Mouse (Mus musculus): ENCODE data around the gene Dusp3. TPM values are rescaled to one million over a fixed set of nuclear protein-coding genes. Genes with fewer than 3 reads are reported as not detected.

Gene Dusp3
- polyA plus RNA-seq, 1 experiment: 27.9 TPM

DNA sequence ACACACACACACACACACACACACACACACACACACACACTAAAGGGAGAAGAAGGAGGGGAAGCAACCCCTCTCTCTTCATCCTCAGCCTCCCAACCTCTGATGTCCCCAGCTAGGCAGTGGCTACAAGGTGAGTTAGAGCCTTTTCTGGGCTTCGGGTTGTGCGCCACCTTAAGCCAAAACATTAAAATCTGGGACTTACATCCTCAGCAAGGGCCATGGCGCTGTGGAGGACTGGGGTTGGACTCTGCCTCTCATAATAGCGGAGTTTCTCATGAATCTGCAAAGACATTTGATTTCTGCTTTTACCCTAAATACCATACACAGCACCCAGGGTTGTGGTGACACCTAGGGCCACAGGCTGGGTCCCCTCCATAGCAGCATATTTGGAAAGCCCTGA, 38.1 kb upstream of the Dusp3 start:
- peaks cover 7% of the 10 kb centered on the region for H3K4me1 ChIP-seq (ENCODE audit: control insufficient read depth, insufficient read depth, insufficient read length, low read length)
- no peak for TF ChIP-seq CTCF (IDR thresholded peaks at IDR 0.05; ENCODE audit: extremely low read depth, insufficient read length, insufficient replicate concordance, low read depth, low read length)
- no peak for TF ChIP-seq POLR2A (IDR thresholded peaks at IDR 0.05; ENCODE audit: low read depth, low read length)
- 0 out of 2 replicates have a peak, but pooled peaks cover 4% of the 10 kb centered on the region for H3K27me3 ChIP-seq (ENCODE audit: control insufficient read depth, insufficient read depth, low read length)
- no peak overlapping the region for H3K4me3 ChIP-seq (ENCODE audit: low read depth, low read length)
- H3K36me3 ChIP-seq (ENCODE audit: control insufficient read depth, insufficient read depth, low read length): no peaks in the 10 kb centered on the region
- H3K27ac ChIP-seq (ENCODE audit: insufficient read depth, low read depth, low read length): no peak overlapping the region
- WGBS: 91% methylated on average over 4 of the region's 4 CpGs

DNA sequence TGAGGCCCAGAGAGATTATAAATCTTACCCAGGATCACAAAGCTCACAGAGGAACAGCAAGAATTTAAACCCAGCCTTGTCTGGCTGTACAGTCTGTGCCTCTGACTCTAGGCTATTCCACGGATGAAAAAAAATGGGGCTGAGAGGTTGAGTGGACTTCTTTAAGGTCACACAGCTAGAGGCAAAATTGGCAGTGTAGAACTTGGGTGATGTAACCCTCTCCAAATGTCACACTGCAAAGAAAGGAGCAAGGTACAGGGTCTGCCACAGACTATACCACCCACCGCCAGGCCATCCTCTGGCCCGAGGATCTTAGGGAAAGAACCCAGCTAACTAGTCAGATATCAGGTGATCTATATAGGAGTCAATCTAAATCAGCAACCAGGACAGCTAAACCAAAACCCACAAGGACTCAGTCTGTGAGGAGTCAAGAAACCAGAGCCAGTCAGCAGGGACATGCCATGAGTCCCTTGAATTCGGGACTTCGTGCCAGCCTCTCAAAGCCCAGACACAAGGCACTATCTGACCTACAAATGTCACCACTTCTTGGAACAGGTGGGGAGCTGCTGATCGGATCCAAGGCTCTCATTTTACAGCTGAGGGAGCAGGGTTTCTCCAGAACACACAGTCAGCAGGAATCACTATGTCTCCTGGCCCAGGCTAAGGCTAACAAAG, 37.4 kb upstream of the Dusp3 start:
- H3K36me3 ChIP-seq (ENCODE audit: control insufficient read depth, insufficient read depth, low read length): no peaks in the 10 kb centered on the region
- 92% methylated on average over 6 of the region's 6 CpGs for WGBS

DNA sequence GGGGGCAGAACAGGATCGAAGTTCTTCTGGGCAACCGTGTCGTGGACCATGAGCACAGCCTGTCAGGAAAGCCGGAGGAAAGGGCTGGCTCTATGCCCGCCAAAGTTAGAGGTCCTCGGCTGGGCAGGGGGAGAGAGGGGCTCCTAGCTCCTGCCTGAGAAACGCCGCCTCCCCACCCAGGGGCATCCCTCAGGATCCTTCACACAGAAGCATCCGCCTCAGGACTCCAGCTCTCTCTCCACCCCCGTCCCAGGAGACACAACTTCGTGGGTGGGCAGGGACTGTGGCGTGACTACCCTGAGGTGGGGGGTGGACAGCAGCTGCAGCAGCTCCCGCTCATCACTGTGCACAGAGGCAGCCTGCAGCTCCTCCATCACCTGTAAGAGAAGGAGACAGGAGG, 36.6 kb upstream of the Dusp3 start:
- Histone ChIP-seq H3K27me3 (ENCODE audit: control insufficient read depth, insufficient read depth, low read length) (0 out of 2 replicates have a peak, but pooled peaks cover 4% of the 10 kb centered on the region), H3K27ac (ENCODE audit: insufficient read depth, low read depth, low read length) (no peak overlapping the region), H3K36me3 (ENCODE audit: control insufficient read depth, insufficient read depth, low read length) (no peaks in the 10 kb centered on the region), H3K4me3 (ENCODE audit: low read depth, low read length) (no peak overlapping the region), H3K4me1 (ENCODE audit: control insufficient read depth, insufficient read depth, insufficient read length, low read length) (peaks cover 7% of the 10 kb centered on the region)
- 89% methylated on average over 13 of the region's 13 CpGs for WGBS
- TF ChIP-seq CTCF (IDR thresholded peaks at IDR 0.05; ENCODE audit: extremely low read depth, insufficient read length, insufficient replicate concordance, low read depth, low read length) (no peak), POLR2A (IDR thresholded peaks at IDR 0.05; ENCODE audit: low read depth, low read length) (no peak)

More for the DNA sequence above, 37.4 kb upstream of the Dusp3 start:
- TF ChIP-seq CTCF (IDR thresholded peaks at IDR 0.05; ENCODE audit: extremely low read depth, insufficient read length, insufficient replicate concordance, low read depth, low read length) (no peak), POLR2A (IDR thresholded peaks at IDR 0.05; ENCODE audit: low read depth, low read length) (no peak)
- Histone ChIP-seq H3K27ac (ENCODE audit: insufficient read depth, low read depth, low read length) (no peak overlapping the region), H3K27me3 (ENCODE audit: control insufficient read depth, insufficient read depth, low read length) (0 out of 2 replicates have a peak, but pooled peaks cover 4% of the 10 kb centered on the region), H3K4me3 (ENCODE audit: low read depth, low read length) (no peak overlapping the region), H3K4me1 (ENCODE audit: control insufficient read depth, insufficient read depth, insufficient read length, low read length) (peaks cover 7% of the 10 kb centered on the region)

DNA sequence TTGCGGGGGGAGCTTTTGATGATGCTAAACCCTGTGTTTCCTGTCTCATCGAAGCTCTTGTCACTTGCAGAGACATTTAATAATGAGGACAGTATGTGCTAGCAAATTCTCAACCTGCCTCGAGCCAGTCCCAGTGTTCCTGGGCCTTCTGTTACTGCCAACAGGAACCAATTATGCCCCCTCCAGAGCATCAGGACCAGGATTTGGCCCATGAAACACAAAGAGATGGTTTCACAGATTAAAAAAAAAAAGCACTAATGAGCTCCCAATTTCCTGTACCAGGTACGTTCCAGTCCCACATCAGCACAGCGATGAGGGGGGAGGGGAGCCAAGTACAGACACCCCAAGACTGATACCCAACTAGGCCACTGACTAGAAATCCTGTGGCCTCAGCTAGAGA, 34.4 kb upstream of the Dusp3 start:
- Histone ChIP-seq H3K4me3 (ENCODE audit: low read depth, low read length) (no peak overlapping the region), H3K27me3 (ENCODE audit: control insufficient read depth, insufficient read depth, low read length) (0 out of 2 replicates have a peak, but pooled peaks cover 4% of the 10 kb centered on the region), H3K4me1 (ENCODE audit: control insufficient read depth, insufficient read depth, insufficient read length, low read length) (peaks cover 2% of the 10 kb centered on the region; the same call in 1 of the 2 replicates), H3K36me3 (ENCODE audit: control insufficient read depth, insufficient read depth, low read length) (no peaks in the 10 kb centered on the region), H3K27ac (ENCODE audit: insufficient read depth, low read depth, low read length) (no peak overlapping the region)
- 87% methylated on average over 5 of the region's 5 CpGs for WGBS
- no peak for TF ChIP-seq POLR2A (IDR thresholded peaks at IDR 0.05; ENCODE audit: low read depth, low read length)
- no peak for TF ChIP-seq CTCF (IDR thresholded peaks at IDR 0.05; ENCODE audit: extremely low read depth, insufficient read length, insufficient replicate concordance, low read depth, low read length)

DNA sequence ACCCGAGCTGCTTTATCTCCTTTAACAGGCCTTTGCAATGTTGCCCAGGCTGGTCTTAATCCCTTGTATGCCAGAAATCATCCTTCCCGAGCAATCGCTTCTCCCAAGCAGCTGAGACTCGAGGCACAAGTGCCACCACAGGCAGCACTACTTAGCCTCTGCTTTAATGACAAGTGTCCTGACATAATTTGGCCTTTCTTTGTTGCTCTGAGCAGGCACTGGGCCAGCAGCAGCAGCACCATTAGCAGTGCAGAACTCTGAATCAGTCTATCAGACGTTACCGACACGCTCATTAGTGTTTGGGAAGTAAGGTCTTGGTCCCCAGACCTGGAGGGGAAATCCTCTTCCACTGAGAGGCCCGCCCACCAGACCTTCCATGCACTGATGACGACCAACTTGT, 32.9 kb upstream of the Dusp3 start:
- Histone ChIP-seq H3K27me3 (ENCODE audit: control insufficient read depth, insufficient read depth, low read length) (no peaks in the 10 kb centered on the region), H3K4me3 (ENCODE audit: low read depth, low read length) (no peak overlapping the region), H3K27ac (ENCODE audit: insufficient read depth, low read depth, low read length) (no peak overlapping the region), H3K36me3 (ENCODE audit: control insufficient read depth, insufficient read depth, low read length) (no peaks in the 10 kb centered on the region), H3K4me1 (ENCODE audit: control insufficient read depth, insufficient read depth, insufficient read length, low read length) (no peaks in the 10 kb centered on the region)
- WGBS: 82% methylated on average over 9 of the region's 9 CpGs
- TF ChIP-seq POLR2A (IDR thresholded peaks at IDR 0.05; ENCODE audit: low read depth, low read length) (no peak), CTCF (IDR thresholded peaks at IDR 0.05; ENCODE audit: extremely low read depth, insufficient read length, insufficient replicate concordance, low read depth, low read length) (no peak)

DNA sequence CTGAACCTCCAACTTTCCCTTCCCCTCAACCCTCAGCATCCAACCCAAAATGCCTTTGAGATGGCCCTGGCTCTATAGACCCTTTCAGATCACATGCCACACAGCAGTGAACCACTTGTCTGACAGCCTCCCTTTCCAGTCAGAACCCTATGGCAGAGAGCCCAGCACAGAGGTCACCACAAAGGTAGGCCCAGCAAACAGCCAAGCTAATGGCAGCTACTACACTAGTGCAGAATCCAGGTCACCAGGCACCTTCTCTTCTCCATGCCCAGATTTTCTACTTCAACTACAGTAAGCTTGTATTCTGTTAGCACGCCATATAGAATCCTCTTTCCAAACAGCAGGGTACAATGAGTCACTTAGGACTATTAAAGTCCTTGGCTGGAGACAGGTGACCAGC, 29.3 kb upstream of the Dusp3 start:
- Histone ChIP-seq H3K36me3 (ENCODE audit: control insufficient read depth, insufficient read depth, low read length) (no peaks in the 10 kb centered on the region), H3K27ac (ENCODE audit: insufficient read depth, low read depth, low read length) (no peak overlapping the region), H3K27me3 (ENCODE audit: control insufficient read depth, insufficient read depth, low read length) (no peaks in the 10 kb centered on the region), H3K4me3 (ENCODE audit: low read depth, low read length) (no peak overlapping the region), H3K4me1 (ENCODE audit: control insufficient read depth, insufficient read depth, insufficient read length, low read length) (no peaks in the 10 kb centered on the region)
- WGBS: 89% methylated on average over 1 of the region's 1 CpGs
- TF ChIP-seq CTCF (IDR thresholded peaks at IDR 0.05; ENCODE audit: extremely low read depth, insufficient read length, insufficient replicate concordance, low read depth, low read length): no peak
- TF ChIP-seq POLR2A (IDR thresholded peaks at IDR 0.05; ENCODE audit: low read depth, low read length): no peak

DNA sequence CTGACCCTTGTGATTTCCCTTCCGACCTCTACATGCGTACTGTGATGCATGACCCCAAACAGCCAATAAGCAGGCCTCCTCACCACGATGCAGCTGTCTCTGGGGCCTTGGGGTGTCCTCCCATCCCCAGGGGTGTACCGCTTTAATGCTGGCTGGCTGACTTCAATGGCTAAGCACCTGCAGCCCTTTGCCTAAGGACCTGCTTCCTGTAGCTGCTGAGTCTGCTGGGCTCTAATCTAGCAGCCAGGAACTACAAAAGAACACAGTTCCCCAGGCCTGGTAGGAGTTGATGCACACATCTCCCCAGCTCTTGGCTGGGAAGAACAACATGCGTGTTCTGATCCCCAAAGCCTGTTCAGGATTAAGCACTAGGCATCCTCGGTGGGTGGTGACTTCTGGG, 28.7 kb upstream of the Dusp3 start:
- TF ChIP-seq CTCF (IDR thresholded peaks at IDR 0.05; ENCODE audit: extremely low read depth, insufficient read length, insufficient replicate concordance, low read depth, low read length) (no peak), POLR2A (IDR thresholded peaks at IDR 0.05; ENCODE audit: low read depth, low read length) (no peak)
- Histone ChIP-seq H3K4me3 (ENCODE audit: low read depth, low read length) (no peak overlapping the region), H3K27me3 (ENCODE audit: control insufficient read depth, insufficient read depth, low read length) (no peaks in the 10 kb centered on the region), H3K36me3 (ENCODE audit: control insufficient read depth, insufficient read depth, low read length) (no peaks in the 10 kb centered on the region), H3K4me1 (ENCODE audit: control insufficient read depth, insufficient read depth, insufficient read length, low read length) (no peaks in the 10 kb centered on the region), H3K27ac (ENCODE audit: insufficient read depth, low read depth, low read length) (no peak overlapping the region)
- 80% methylated on average over 6 of the region's 6 CpGs for WGBS

All from small intestine, adult 2 months (tissue).